Mouse (Mus musculus) cerebellum, postnatal 36 days (tissue): ENCODE results near the gene Cdkal1.
A peak's percentile ranks its signal among the peaks of the same experiment; 100 is the strongest.

Experiments
- DNase-seq, 2 experiments: peaks; one replicate each; pipeline ENCODE4 v3.0.0; 2021 to 2022; ENCODE audit warnings: mixed read lengths in 2 of 2

Gene Cdkal1

GRCm38 (mm10) chr13:29218594-29219230, 636.8 kb downstream of the Cdkal1 start:
- no peak for DNase-seq

DNA sequence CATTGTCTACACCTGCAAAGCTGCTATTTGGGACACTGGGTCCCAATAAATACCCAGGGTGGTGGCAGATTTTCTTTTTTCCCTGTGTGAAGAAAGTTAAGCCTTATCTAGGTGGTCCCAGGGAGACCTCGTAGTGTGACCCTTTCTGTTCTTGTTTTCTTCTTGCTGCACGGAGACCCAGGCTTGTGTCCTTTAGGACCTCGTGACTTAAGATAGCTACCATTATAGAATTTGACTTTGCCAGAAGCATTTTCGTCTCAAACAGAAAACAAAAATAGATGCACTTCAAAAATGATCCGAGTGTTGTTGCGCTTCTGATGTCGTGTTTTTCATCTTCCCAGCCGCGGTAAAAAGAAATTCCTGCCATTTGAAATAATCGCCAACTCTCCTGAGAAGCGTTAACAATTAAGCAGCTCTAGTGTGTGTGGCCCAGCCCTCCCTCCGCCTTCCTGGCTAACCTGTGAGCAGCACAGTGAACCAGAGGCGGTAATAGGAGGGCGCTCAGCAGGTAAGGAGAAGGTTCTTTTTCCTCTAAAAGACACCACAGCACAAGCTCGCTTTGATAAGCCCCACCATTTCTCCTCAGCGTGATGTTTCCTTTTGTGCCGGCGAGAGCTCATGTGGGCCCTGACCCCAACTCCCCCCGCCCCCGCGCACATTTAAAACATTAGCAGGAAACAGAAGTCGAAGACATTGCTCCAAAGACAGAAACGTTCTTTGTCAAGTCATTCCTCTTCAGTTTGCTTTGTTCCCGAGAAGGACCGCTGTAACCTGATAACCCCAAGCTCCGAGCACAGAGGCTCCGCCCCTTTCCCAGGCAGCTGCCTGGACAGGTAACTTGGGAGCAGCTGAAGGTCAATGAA, 645.1 kb downstream of the Cdkal1 start:
- DNase-seq, result peak in 1 of 2 experiments; percentile 15

DNA sequence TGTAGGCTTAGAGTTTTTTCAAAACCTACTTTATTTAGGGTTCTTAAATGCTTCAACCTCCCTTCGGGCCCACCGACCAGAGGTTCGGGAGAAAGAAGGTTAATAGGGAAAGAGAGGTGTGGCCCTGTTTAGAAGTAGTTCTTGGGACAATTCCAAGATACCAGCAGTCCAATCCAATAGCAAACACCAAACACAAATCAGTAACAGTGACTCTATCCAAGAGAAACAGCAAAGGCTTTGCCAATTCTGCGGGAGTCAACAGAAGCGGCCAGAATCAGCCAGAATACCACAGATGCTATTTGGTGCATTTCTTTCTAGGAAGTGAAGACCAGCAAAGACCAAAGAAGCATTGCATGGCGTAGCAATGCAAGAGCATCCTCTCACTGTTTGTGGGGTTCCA, 646.7 kb downstream of the Cdkal1 start:
- DNase-seq, result no peak

DNA sequence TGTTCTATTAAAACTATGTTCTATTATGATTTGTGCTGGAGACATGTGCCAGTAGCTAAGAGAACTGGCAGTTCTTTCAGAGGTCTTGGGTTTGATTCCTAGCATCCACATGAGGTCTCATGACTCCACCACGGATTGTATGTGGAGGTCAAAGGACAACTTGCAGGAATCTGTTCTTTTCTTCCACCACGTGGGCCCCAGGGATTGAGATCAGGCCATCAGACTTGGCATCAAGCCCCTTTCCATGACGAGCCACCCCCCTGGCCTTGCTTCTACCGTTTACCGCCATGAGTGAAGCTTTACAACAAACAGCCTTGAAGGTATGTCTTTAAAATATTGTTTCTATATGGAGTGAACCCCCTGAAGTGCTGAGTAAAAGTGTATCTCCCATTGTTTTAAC, 651.6 kb downstream of the Cdkal1 start:
- DNase-seq, result no peak

GRCm38 (mm10) chr13:29203426-29203825, 652.0 kb downstream of the Cdkal1 start:
- no peak for DNase-seq

GRCm38 (mm10) chr13:29202562-29202961, 652.9 kb downstream of the Cdkal1 start:
- DNase-seq, result no peak

DNA sequence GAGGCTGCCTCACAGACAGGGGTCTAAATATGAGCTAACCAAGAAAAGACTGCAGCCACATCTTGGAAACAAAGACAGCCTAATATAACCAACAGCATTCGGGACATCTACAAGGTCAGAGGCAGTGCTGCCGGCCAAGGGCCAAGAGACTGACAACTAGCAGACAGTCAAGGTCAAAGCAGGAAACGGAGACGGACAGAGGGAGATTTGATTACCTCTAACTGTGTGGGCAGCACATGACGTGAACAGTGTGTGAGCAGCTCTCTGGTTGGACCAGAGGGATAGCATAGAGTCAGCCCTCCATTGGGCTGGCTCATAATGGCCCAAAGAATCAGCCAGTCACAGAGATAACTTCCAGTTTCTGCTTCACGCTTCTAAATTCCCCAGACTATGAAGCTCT, 655.8 kb downstream of the Cdkal1 start:
- no peak for DNase-seq

DNA sequence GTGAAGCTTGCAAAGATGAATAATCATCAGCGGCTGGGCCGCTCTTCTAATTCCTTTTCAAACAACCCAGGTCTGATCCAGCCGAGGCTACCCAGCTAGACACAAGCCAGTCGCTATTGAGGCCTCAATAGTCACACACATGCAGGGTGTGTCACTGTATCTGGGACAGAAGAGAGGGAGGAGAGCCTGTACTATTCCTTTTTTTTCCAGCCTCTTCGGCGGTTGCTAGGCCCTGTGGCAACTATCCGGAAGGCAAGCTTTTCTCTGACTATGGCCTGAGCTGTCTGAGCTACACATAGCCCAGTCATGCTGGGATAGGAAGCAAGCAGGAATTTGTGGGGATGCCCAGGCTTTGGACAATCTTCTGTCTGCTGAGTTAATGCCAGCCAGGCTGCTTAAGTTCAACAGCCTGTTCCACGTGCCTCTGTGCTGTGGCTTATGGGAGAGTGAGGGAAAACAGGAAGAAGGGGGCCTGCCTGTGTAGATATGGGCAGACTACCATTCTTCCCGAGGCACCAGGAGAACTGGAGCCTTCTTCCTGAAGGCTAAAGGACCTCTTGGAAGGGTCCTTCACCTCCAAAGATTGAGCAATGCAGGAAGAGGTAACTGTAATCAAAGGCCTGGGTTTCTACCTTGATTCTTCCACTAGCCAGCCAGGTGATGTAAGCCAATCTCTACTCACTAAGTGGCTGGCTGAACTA, 658.5 kb downstream of the Cdkal1 start:
- DNase-seq, result no peak

GRCm38 (mm10) chr13:29195722-29196121, 659.8 kb downstream of the Cdkal1 start:
- DNase-seq, result no peak

DNA sequence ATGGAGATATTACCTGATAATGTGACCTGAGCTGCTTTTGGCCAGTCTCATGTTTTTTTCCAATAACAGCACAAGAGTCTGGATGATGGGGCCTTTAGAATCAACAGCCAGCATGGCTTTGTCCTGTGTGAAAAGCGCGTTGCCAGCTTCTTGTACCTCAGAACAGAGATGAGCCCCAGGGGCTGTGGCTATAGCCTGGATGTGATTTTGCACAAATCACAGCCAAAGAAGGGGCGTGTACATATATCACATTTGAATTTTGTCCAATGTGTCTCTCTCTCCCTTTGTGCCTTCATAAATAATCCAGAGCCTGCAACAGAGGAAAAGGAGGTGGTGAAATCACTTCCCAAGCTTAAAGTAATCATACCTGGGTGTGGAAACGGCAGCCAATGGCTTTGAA, 660.5 kb downstream of the Cdkal1 start:
- no peak for DNase-seq

DNA sequence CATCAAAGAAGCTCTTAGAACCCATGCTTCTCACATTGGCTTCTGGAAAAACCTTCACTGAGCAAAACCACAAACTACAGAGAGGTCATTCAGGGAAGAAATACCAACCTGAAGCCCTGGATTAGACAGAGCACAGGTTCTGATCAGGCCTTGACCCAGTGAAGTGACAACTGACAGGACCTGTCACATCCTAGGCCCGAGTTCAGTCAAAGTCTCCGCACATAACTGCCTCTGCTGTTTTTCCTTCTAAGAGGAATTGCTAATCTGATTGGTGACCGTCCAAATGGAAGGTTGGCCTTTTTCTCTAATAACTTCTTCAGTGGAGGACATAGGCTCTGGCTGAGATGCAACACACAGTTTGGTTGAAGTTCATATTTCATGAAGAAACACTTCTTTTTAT, 662.8 kb downstream of the Cdkal1 start:
- DNase-seq, result no peak

DNA sequence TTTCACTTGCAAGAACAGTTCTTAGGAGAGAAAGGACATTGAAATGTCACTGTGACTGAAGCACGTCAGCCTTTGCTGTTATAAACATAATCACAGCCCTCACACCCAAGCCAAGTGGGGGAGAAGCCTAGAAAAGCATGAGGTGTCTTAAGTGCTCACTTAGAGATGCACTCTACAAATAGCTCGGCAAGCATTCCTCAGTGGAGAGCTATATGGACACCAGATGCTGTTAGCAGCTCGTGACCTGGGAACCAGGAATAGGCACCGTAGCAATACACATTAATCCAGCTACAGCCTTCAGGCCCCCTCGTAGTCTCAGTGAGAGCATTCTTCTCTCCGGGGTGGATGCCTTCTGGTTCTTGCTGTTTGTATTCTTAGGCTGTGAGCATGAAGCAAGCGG, 664.9 kb downstream of the Cdkal1 start:
- no peak for DNase-seq

- no peak for DNase-seq
These were observed 668.7 kb downstream of the Cdkal1 start for GRCm38 (mm10) chr13:29186748-29187147.

DNA sequence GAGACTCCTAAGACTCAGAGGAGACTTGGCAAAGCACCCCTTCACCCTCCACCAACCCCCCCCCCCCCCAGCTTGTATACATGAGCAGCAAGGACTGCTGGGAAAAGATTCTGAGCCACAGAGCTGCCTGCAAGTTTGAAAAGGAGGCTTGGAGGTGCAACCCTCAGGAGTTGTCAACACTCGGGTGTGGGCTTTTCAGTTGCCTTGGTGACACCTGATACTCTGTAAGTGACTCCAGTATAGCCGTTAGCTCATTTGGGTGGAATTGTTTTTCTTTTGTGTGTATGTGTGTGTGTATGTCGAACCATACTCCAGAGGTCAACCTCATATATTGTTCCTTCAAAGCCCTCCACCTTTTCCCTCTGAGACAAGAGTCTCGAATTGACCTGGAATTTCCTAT, 669.9 kb downstream of the Cdkal1 start:
- DNase-seq, result no peak

DNA sequence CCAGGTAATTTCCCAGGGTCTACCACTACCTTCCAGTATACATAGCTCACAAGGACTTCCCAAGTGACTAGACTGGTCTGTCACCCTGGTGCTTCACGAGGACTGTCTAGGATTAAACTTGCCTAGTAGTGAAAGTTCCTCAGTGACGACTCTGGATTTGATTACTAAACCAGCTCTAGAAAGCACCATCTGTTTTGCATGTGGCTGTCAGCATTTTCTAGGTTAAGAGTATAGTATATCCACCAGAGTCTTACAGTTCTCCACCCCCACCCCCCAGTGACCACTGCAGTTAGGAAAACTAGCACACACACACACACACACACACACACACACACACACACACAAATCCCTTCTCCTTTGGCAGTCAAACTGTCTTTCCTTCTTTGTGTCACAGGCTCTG, 670.9 kb downstream of the Cdkal1 start:
- DNase-seq, result no peak

- DNase-seq, result no peak
These were observed 675.6 kb downstream of the Cdkal1 start for GRCm38 (mm10) chr13:29179861-29180260.

DNA sequence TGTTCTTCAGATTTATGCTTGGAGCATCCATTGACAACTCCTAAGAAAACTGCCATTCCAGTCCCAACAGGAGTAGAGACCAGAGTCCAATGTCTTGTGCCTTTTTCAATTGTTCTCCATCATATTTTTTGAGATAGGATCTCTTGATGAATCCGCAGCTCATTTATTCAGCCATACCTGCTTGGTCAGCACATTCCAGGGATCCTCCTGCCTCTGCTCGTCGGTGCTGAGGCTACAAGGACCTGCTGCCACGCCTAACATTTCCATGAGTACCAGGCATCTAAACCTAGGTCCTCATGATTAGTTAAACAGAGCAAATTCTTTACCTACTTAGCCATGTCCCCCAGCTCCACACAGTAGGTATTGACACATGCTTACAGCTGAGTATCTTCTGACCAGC, 676.2 kb downstream of the Cdkal1 start:
- DNase-seq, result no peak

GRCm38 (mm10) chr13:29177889-29178486, 677.5 kb downstream of the Cdkal1 start:
- no peak for DNase-seq

GRCm38 (mm10) chr13:29169356-29169755, 686.1 kb downstream of the Cdkal1 start:
- no peak for DNase-seq

GRCm38 (mm10) chr13:29164845-29165524, 690.5 kb downstream of the Cdkal1 start:
- no peak for DNase-seq

DNA sequence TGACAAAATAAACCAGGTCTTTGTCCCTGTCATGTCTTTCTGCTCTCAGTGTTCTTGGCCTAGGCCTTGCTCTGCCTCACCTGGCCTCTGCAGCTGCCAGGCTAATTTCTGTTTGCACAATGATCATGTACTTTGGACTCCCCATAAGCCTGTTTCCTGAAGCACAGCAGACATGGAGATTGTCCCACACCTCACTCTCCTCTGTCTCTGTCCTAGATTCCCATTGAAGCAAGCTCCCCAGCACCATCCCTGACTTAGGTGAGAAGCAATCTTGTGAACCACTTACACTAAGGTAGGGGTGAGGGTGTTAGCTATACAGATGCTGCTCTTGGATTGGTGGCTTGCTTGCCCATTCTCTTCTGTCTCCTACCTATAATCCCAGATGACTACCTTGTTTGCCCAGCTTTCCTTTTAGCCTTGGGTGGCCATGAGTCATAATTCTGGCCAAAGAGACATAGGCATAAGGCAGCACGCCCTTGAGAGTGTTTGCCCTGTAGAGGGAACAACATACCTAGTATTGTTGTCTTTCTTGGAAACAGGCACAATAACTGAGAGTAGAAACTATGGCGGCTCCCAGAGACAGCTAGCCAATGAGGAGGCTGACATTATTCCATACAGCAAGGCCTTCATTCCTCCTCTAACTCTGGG, 692.5 kb downstream of the Cdkal1 start:
- peak in 1 of 2 experiments; percentile 11 for DNase-seq

DNA sequence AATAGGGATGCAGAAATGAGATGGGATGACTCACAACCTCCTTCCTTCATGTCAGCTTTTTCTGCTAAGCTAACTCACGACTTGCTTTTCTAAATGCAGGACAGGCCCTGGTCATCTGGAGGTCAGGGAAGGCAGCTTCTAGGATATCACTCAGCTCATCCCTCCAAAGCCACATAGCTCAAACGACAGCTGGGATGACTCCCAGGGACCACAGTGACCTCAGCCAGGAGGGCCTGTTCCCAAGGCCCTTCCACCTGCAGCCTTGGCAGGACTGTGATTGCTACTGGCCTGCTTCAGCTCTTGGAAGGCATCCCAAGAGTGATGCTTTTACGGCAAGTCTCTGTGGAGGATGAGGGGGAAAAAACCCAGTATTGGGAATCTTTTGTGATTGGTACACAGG, 693.0 kb downstream of the Cdkal1 start:
- peak; percentile 15 to 29 for DNase-seq
